Mouse (Mus musculus): Measurements from ENCODE around the gene Thsd4. TPM values are rescaled to one million over a fixed set of nuclear protein-coding genes. Genes with fewer than 3 reads are reported as not detected.

Gene Thsd4
- polyA plus RNA-seq, 1 experiment: 4.3 TPM

GRCm38 (mm10) chr9:60123066-60123465 lies 398.8 kb downstream of the Thsd4 start:
- no peak for TF ChIP-seq POLR2A (IDR thresholded peaks at IDR 0.05; ENCODE audit: control insufficient read depth, extremely low read depth, insufficient read depth, low read length, poor library complexity)
- no peak for TF ChIP-seq CTCF (IDR thresholded peaks at IDR 0.05; ENCODE audit: borderline replicate concordance, control insufficient read depth, extremely low read depth, insufficient read depth, low read length, poor library complexity)
- WGBS: 96% methylated on average over 1 of the region's 1 CpGs

GRCm38 (mm10) chr9:60119846-60120245 lies 402.0 kb downstream of the Thsd4 start:
- TF ChIP-seq CTCF (IDR thresholded peaks at IDR 0.05; ENCODE audit: borderline replicate concordance, control insufficient read depth, extremely low read depth, insufficient read depth, low read length, poor library complexity) (no peak), POLR2A (IDR thresholded peaks at IDR 0.05; ENCODE audit: control insufficient read depth, extremely low read depth, insufficient read depth, low read length, poor library complexity) (no peak)
- Histone ChIP-seq H3K4me3 (ENCODE audit: control insufficient read depth, insufficient read depth, low read length) (no peak overlapping the region), H3K36me3 (ENCODE audit: control insufficient read depth, insufficient read depth, low read length) (no peaks in the 10 kb centered on the region), H3K27ac (ENCODE audit: control insufficient read depth, insufficient read depth, low read length) (no peak overlapping the region), H3K4me1 (replicated peaks; ENCODE audit: control insufficient read depth, insufficient read depth, low read length) (no peaks in the 10 kb centered on the region), H3K27me3 (ENCODE audit: control insufficient read depth, insufficient read depth, low read length) (no peaks in the 10 kb centered on the region)
- DNase-seq: no peak
- 95% methylated on average over 7 of the region's 7 CpGs for WGBS

More at GRCm38 (mm10) chr9:60123066-60123465, 398.8 kb downstream of the Thsd4 start:
- Histone ChIP-seq H3K4me3 (ENCODE audit: control insufficient read depth, insufficient read depth, low read length) (no peak overlapping the region), H3K27me3 (ENCODE audit: control insufficient read depth, insufficient read depth, low read length) (no peaks in the 10 kb centered on the region), H3K27ac (ENCODE audit: control insufficient read depth, insufficient read depth, low read length) (no peak overlapping the region), H3K36me3 (ENCODE audit: control insufficient read depth, insufficient read depth, low read length) (no peaks in the 10 kb centered on the region), H3K4me1 (replicated peaks; ENCODE audit: control insufficient read depth, insufficient read depth, low read length) (no peaks in the 10 kb centered on the region)
- no peak for DNase-seq

GRCm38 (mm10) chr9:60117831-60118230 lies 404.0 kb downstream of the Thsd4 start:
- no peak for DNase-seq
- no peak for TF ChIP-seq POLR2A (IDR thresholded peaks at IDR 0.05; ENCODE audit: control insufficient read depth, extremely low read depth, insufficient read depth, low read length, poor library complexity)
- no peak for TF ChIP-seq CTCF (IDR thresholded peaks at IDR 0.05; ENCODE audit: borderline replicate concordance, control insufficient read depth, extremely low read depth, insufficient read depth, low read length, poor library complexity)
- Histone ChIP-seq H3K27me3 (ENCODE audit: control insufficient read depth, insufficient read depth, low read length) (no peaks in the 10 kb centered on the region), H3K4me3 (ENCODE audit: control insufficient read depth, insufficient read depth, low read length) (no peak overlapping the region), H3K27ac (ENCODE audit: control insufficient read depth, insufficient read depth, low read length) (no peak overlapping the region), H3K36me3 (ENCODE audit: control insufficient read depth, insufficient read depth, low read length) (no peaks in the 10 kb centered on the region), H3K4me1 (replicated peaks; ENCODE audit: control insufficient read depth, insufficient read depth, low read length) (no peaks in the 10 kb centered on the region)
- WGBS: 86% methylated on average over 7 of the region's 7 CpGs

- Histone ChIP-seq H3K4me3 (ENCODE audit: control insufficient read depth, insufficient read depth, low read length) (no peak overlapping the region), H3K4me1 (replicated peaks; ENCODE audit: control insufficient read depth, insufficient read depth, low read length) (no peaks in the 10 kb centered on the region), H3K27me3 (ENCODE audit: control insufficient read depth, insufficient read depth, low read length) (no peaks in the 10 kb centered on the region), H3K27ac (ENCODE audit: control insufficient read depth, insufficient read depth, low read length) (no peak overlapping the region), H3K36me3 (ENCODE audit: control insufficient read depth, insufficient read depth, low read length) (no peaks in the 10 kb centered on the region)
- TF ChIP-seq POLR2A (IDR thresholded peaks at IDR 0.05; ENCODE audit: control insufficient read depth, extremely low read depth, insufficient read depth, low read length, poor library complexity) (no peak), CTCF (IDR thresholded peaks at IDR 0.05; ENCODE audit: borderline replicate concordance, control insufficient read depth, extremely low read depth, insufficient read depth, low read length, poor library complexity) (no peak)
- WGBS: 86% methylated on average over 6 of the region's 6 CpGs
- DNase-seq: no peak
These were observed 406.1 kb downstream of the Thsd4 start for GRCm38 (mm10) chr9:60115711-60116247.

GRCm38 (mm10) chr9:60115306-60115705 lies 406.5 kb downstream of the Thsd4 start:
- no peak overlapping the region for H3K4me3 ChIP-seq (ENCODE audit: control insufficient read depth, insufficient read depth, low read length)
- TF ChIP-seq POLR2A (IDR thresholded peaks at IDR 0.05; ENCODE audit: control insufficient read depth, extremely low read depth, insufficient read depth, low read length, poor library complexity): no peak
- TF ChIP-seq CTCF (IDR thresholded peaks at IDR 0.05; ENCODE audit: borderline replicate concordance, control insufficient read depth, extremely low read depth, insufficient read depth, low read length, poor library complexity): no peak
- H3K27me3 ChIP-seq (ENCODE audit: control insufficient read depth, insufficient read depth, low read length): no peaks in the 10 kb centered on the region
- DNase-seq: no peak
- 96% methylated on average over 9 of the region's 9 CpGs for whole genome bisulfite sequencing
- H3K36me3 ChIP-seq (ENCODE audit: control insufficient read depth, insufficient read depth, low read length): no peaks in the 10 kb centered on the region
- H3K27ac ChIP-seq (ENCODE audit: control insufficient read depth, insufficient read depth, low read length): no peak overlapping the region
- H3K4me1 ChIP-seq (replicated peaks; ENCODE audit: control insufficient read depth, insufficient read depth, low read length): no peaks in the 10 kb centered on the region

- Histone ChIP-seq H3K4me1 (replicated peaks; ENCODE audit: control insufficient read depth, insufficient read depth, low read length) (no peaks in the 10 kb centered on the region), H3K27me3 (ENCODE audit: control insufficient read depth, insufficient read depth, low read length) (no peaks in the 10 kb centered on the region), H3K27ac (ENCODE audit: control insufficient read depth, insufficient read depth, low read length) (no peak overlapping the region), H3K4me3 (ENCODE audit: control insufficient read depth, insufficient read depth, low read length) (no peak overlapping the region), H3K36me3 (ENCODE audit: control insufficient read depth, insufficient read depth, low read length) (no peaks in the 10 kb centered on the region)
- TF ChIP-seq POLR2A (IDR thresholded peaks at IDR 0.05; ENCODE audit: control insufficient read depth, extremely low read depth, insufficient read depth, low read length, poor library complexity) (no peak), CTCF (IDR thresholded peaks at IDR 0.05; ENCODE audit: borderline replicate concordance, control insufficient read depth, extremely low read depth, insufficient read depth, low read length, poor library complexity) (no peak)
- no peak for DNase-seq
- WGBS: 92% methylated on average over 5 of the region's 5 CpGs
These were observed 411.6 kb downstream of the Thsd4 start for GRCm38 (mm10) chr9:60110200-60110599.

- no peak overlapping the region for H3K27ac ChIP-seq (ENCODE audit: control insufficient read depth, insufficient read depth, low read length)
- no peaks in the 10 kb centered on the region for H3K4me1 ChIP-seq (replicated peaks; ENCODE audit: control insufficient read depth, insufficient read depth, low read length)
- TF ChIP-seq POLR2A (IDR thresholded peaks at IDR 0.05; ENCODE audit: control insufficient read depth, extremely low read depth, insufficient read depth, low read length, poor library complexity): no peak
- TF ChIP-seq CTCF (IDR thresholded peaks at IDR 0.05; ENCODE audit: borderline replicate concordance, control insufficient read depth, extremely low read depth, insufficient read depth, low read length, poor library complexity): no peak
- no peak overlapping the region for H3K4me3 ChIP-seq (ENCODE audit: control insufficient read depth, insufficient read depth, low read length)
- DNase-seq: no peak
- H3K36me3 ChIP-seq (ENCODE audit: control insufficient read depth, insufficient read depth, low read length): no peaks in the 10 kb centered on the region
- H3K27me3 ChIP-seq (ENCODE audit: control insufficient read depth, insufficient read depth, low read length): no peaks in the 10 kb centered on the region
- 88% methylated on average over 6 of the region's 6 CpGs for WGBS
These were observed 415.2 kb downstream of the Thsd4 start for GRCm38 (mm10) chr9:60106683-60107082.
